In genomic region chr13:13581988-13582387, GRCm38 (mm10) we compare ENCODE assay signal across 21 mouse cellular contexts. TPM values are rescaled to one million over a fixed set of nuclear protein-coding genes. Genes with fewer than 3 reads are reported as not detected.
A peak's percentile ranks its signal among the peaks of the same experiment; 100 is the strongest.
DNase-seq lines count a peak whose midpoint lies in the region; ATAC-seq and TF ChIP-seq lines count a peak whose summit lies in the region.
"Had no signal": no experiment of that assay in that cellular context is flagged by ENCODE, and none has a peak within 500 bp of the region (broad histone marks: within the 10 kb centered on the region; RNA-seq: fewer than 3 reads in every experiment).

No protein-coding gene starts in this region.

- peak overlapping the region; percentile 51 for H3K27ac ChIP-seq in bone marrow macrophage, adult 2 months (ENCODE audit: insufficient read depth, low read depth, low read length)
- H3K27ac ChIP-seq: embryonic facial prominence, embryonic 12.5 days; forebrain, embryonic 12.5 days; heart, embryonic 13.5 days; hindbrain, embryonic 15.5 days had no signal

- TF ChIP-seq CTCF in bone marrow macrophage, adult 2 months (IDR thresholded peaks at IDR 0.05; ENCODE audit: low read depth, low read length) = no peak

- intact Hi-C loops in left cerebral cortex, postnatal 25 days (cut with DNase I) = no loop called here

- TF ChIP-seq POLR2A in bone marrow macrophage, adult 2 months (IDR thresholded peaks at IDR 0.05; ENCODE audit: borderline replicate concordance, low read depth, low read length) = no peak

- ATAC-seq in megakaryocyte, adult 5-6 weeks (ENCODE audit: poor library complexity, severe bottlenecking) = peak; percentile 92
- ATAC-seq in megakaryocyte-erythroid progenitor cell, adult 5-6 weeks (replicated peaks; ENCODE audit: low FRiP score, low TSS enrichment, poor library complexity, severe bottlenecking) = no peak
- ATAC-seq: forebrain, embryonic 16.5 days; Patski had no signal

- H3K4me1 ChIP-seq in bone marrow macrophage, adult 2 months (ENCODE audit: control insufficient read depth, insufficient read depth, low read length) = peaks cover 28% of the 10 kb centered on the region
- H3K4me1 ChIP-seq: embryonic facial prominence, embryonic 12.5 days; forebrain, embryonic 12.5 days had no signal

- no peak overlapping the region for H3K4me3 ChIP-seq in bone marrow macrophage, adult 2 months (ENCODE audit: insufficient read depth, low read length)
- H3K4me3 ChIP-seq: embryonic facial prominence, embryonic 12.5 days; forebrain, embryonic 12.5 days; heart, embryonic 13.5 days; hindbrain, embryonic 15.5 days had no signal

- peak; percentile 21 for DNase-seq in CD4-positive, CD25-positive, alpha-beta regulatory T cell, adult 2 months (ENCODE audit: low read depth, low spot score)
- no peak for DNase-seq in left cerebral cortex, postnatal 25 days (ENCODE audit: low spot score in 2 of 2)
- DNase-seq in ovary, postnatal 14 days (ENCODE audit: low spot score) = no peak
- no peak for DNase-seq in testis, postnatal 14 days (ENCODE audit: low spot score)
- DNase-seq: adrenal gland, adult 8-10 months; adrenal gland, postnatal 36 days; cerebellum, adult 11 months; cerebellum, adult 9-10 months; cerebellum, postnatal 25 days; gastrocnemius, postnatal 25 days; heart, adult 11 months; heart, postnatal 36 days had no signal

RNA-seq across cellular contexts. Expression of gene Lyst, which starts 8.2 kb away (rescaled TPM):
- polyA plus RNA-seq in bone marrow macrophage, adult 2 months (2012; ENCODE audit: insufficient read depth, insufficient read length, missing spikeins) = 45.9 and 46.5 TPM in 2 replicates
- total RNA-seq in megakaryocyte, adult 5-6 weeks (2015) = 166 and 194 TPM in 2 replicates
- total RNA-seq in megakaryocyte, adult 5-6 weeks (2017) = 188 and 200 TPM in 2 replicates
- 10 to 100 TPM; 47.8 to 57.3 TPM for total RNA-seq in left cerebral cortex, postnatal 25 days (2021)
- 19.3 and 24.9 TPM in 2 replicates for total RNA-seq in megakaryocyte-erythroid progenitor cell, adult 5-6 weeks (2014; fragmentation: Nextera tagmentation)
- 10.1 TPM in 2 replicates for total RNA-seq in megakaryocyte-erythroid progenitor cell, adult 5-6 weeks (2017)
